12 mouse cellular contexts compared by ENCODE assay signal in genomic region chr8:125542893-125543613, GRCm38 (mm10). TPM values are rescaled to one million over a fixed set of nuclear protein-coding genes. Genes with fewer than 3 reads are reported as not detected.
DNase-seq lines count a peak whose midpoint lies in the region; ATAC-seq and TF ChIP-seq lines count a peak whose summit lies in the region.
"Had no signal": no experiment of that assay in that cellular context is flagged by ENCODE, and none has a peak within 500 bp of the region (broad histone marks: within the 10 kb centered on the region; RNA-seq: fewer than 3 reads in every experiment).

No protein-coding gene starts in this region.

- peak overlapping the region; percentile 71 for H3K27ac ChIP-seq in heart, embryonic 13.5 days (replicated peaks)
- H3K27ac ChIP-seq in heart, adult 2 months, result no peak overlapping the region
- no peak overlapping the region for H3K27ac ChIP-seq in liver, embryonic 13.5 days
- no peak overlapping the region for H3K27ac ChIP-seq in liver, embryonic 11.5 days (ENCODE audit: low read depth, low read length)
- no peak overlapping the region for H3K27ac ChIP-seq in limb, embryonic 13.5 days

- peak overlapping the region; percentile 19 for H3K4me2 ChIP-seq in heart, embryonic 13.5 days
- H3K4me2 ChIP-seq in liver, embryonic 13.5 days, result no peak overlapping the region
- H3K4me2 ChIP-seq in liver, embryonic 11.5 days, result no peak overlapping the region
- no peak overlapping the region for H3K4me2 ChIP-seq in limb, embryonic 13.5 days (replicated peaks)

- no peaks in the 10 kb centered on the region for H3K27me3 ChIP-seq in heart, embryonic 13.5 days (replicated peaks)
- no peaks in the 10 kb centered on the region for H3K27me3 ChIP-seq in heart, adult 2 months (ENCODE audit: control insufficient read depth, insufficient read depth, low read length)
- no peaks in the 10 kb centered on the region for H3K27me3 ChIP-seq in liver, embryonic 13.5 days
- no peaks in the 10 kb centered on the region for H3K27me3 ChIP-seq in liver, embryonic 11.5 days (replicated peaks; ENCODE audit: control insufficient read depth, insufficient read depth, low read length)
- H3K27me3 ChIP-seq in limb, embryonic 13.5 days, result 0 out of 2 replicates have a peak, but pooled peaks cover 3% of the 10 kb centered on the region

- H3K36me3 ChIP-seq in heart, embryonic 13.5 days, result no peaks in the 10 kb centered on the region
- H3K36me3 ChIP-seq in heart, adult 2 months (ENCODE audit: control insufficient read depth, insufficient read depth, low read length), result no peaks in the 10 kb centered on the region
- H3K36me3 ChIP-seq in liver, embryonic 13.5 days, result no peaks in the 10 kb centered on the region
- no peaks in the 10 kb centered on the region for H3K36me3 ChIP-seq in liver, embryonic 11.5 days (ENCODE audit: control insufficient read depth, insufficient read depth, low read length)
- H3K36me3 ChIP-seq in limb, embryonic 13.5 days, result no peaks in the 10 kb centered on the region

- TF ChIP-seq CTCF in heart, adult 2 months (IDR thresholded peaks at IDR 0.05), result no peak

- H3K9ac ChIP-seq in heart, embryonic 13.5 days, result peak overlapping the region; percentile 58
- no peak overlapping the region for H3K9ac ChIP-seq in heart, adult 2 months (ENCODE audit: low read depth, low read length)
- H3K9ac ChIP-seq in liver, embryonic 13.5 days, result no peak overlapping the region
- H3K9ac ChIP-seq in liver, embryonic 11.5 days (ENCODE audit: low read depth, low read length), result no peak overlapping the region
- H3K9ac ChIP-seq in limb, embryonic 13.5 days, result no peak overlapping the region

- no peaks in the 10 kb centered on the region for H3K9me3 ChIP-seq in heart, embryonic 13.5 days
- no peaks in the 10 kb centered on the region for H3K9me3 ChIP-seq in liver, embryonic 13.5 days (replicated peaks)
- H3K9me3 ChIP-seq in liver, embryonic 11.5 days (ENCODE audit: control insufficient read depth, low read length), result no peaks in the 10 kb centered on the region
- H3K9me3 ChIP-seq in limb, embryonic 13.5 days, result no peaks in the 10 kb centered on the region

- TF ChIP-seq POLR2A in heart, adult 2 months (IDR thresholded peaks at IDR 0.05; ENCODE audit: insufficient read depth, low read depth, low read length), result no peak

- intact Hi-C loops in heart, adult 2 months (cut with DNase I), result no loop called here

- peaks cover 97% of the 10 kb centered on the region for H3K4me1 ChIP-seq in heart, embryonic 13.5 days
- H3K4me1 ChIP-seq in heart, adult 2 months (ENCODE audit: control insufficient read depth, insufficient read depth, low read length), result peaks cover 35% of the 10 kb centered on the region
- peaks cover 26% of the 10 kb centered on the region for H3K4me1 ChIP-seq in liver, embryonic 13.5 days (replicated peaks)
- H3K4me1 ChIP-seq in liver, embryonic 11.5 days (replicated peaks; ENCODE audit: control insufficient read depth, insufficient read depth, low read length), result peaks cover 7% of the 10 kb centered on the region
- peaks cover 39% of the 10 kb centered on the region for H3K4me1 ChIP-seq in limb, embryonic 13.5 days

- no peak for TF ChIP-seq EP300 in heart, adult 2 months (IDR thresholded peaks at IDR 0.05; ENCODE audit: insufficient read depth, low read depth, low read length)

- peaks cover 18% of the 10 kb centered on the region for H3K79me2 ChIP-seq in heart, adult 2 months (replicated peaks; ENCODE audit: control insufficient read depth, insufficient read depth, low read length)

- ATAC-seq in heart, embryonic 13.5 days (ENCODE audit: extremely low read depth, insufficient number of reproducible peaks, low FRiP score, low TSS enrichment), result no peak
- ATAC-seq in liver, embryonic 13.5 days (ENCODE audit: low read depth), result 0 out of 2 replicates have a peak, but pooled peaks have one; percentile 24
- no peak; the same call in 1 of the 2 replicates for ATAC-seq in liver, embryonic 11.5 days (replicated peaks; ENCODE audit: low FRiP score)
- ATAC-seq in limb, embryonic 13.5 days (ENCODE audit: low FRiP score, low read depth), result 0 out of 2 replicates have a peak, but pooled peaks have one; percentile 13
- ATAC-seq: activated CD4-positive, CD25-positive, alpha-beta regulatory T cell, adult 4 months had no signal

- DNase-seq in heart, adult 2 months, result no peak
- DNase-seq in liver, embryonic 13.5 days, result no peak
- DNase-seq in liver, embryonic 11.5 days (ENCODE audit: low spot score), result no peak
- no peak for DNase-seq in testis, postnatal 14 days (ENCODE audit: low spot score)
- no peak for DNase-seq in left cerebral cortex, adult 18-20 months (ENCODE audit: low spot score in 2 of 2)
- DNase-seq: cerebellum, adult 9-10 months; gastrocnemius, postnatal 14 days; kidney, postnatal 36 days; right cerebral cortex, postnatal 25 days had no signal

- WGBS in heart, embryonic 13.5 days, result 54% methylated on average over 11 of the region's 11 CpGs
- WGBS in heart, adult 2 months, result 65% methylated on average over 11 of the region's 11 CpGs
- WGBS in liver, embryonic 13.5 days (ENCODE audit: insufficient replicate concordance), result 46% methylated on average over 11 of the region's 11 CpGs
- 70% methylated on average over 11 of the region's 11 CpGs for WGBS in liver, embryonic 11.5 days
- 71% methylated on average over 11 of the region's 11 CpGs for WGBS in limb, embryonic 13.5 days

- H3K4me3 ChIP-seq in heart, embryonic 13.5 days, result no peak overlapping the region
- H3K4me3 ChIP-seq in heart, adult 2 months, result no peak overlapping the region
- H3K4me3 ChIP-seq in liver, embryonic 13.5 days (replicated peaks), result no peak overlapping the region
- H3K4me3 ChIP-seq in liver, embryonic 11.5 days (ENCODE audit: low read depth, low read length), result no peak overlapping the region
- no peak overlapping the region for H3K4me3 ChIP-seq in limb, embryonic 13.5 days

RNA-seq across cellular contexts. Expression of gene Sipa1l2, which starts 26.6 kb away (rescaled TPM):
- polyA plus RNA-seq in heart, embryonic 13.5 days (2015; fragmentation: Nextera tagmentation; extraction: Ambion mirVana), result 19.7 and 20.2 TPM in 2 replicates
- total RNA-seq in heart, adult 2 months (2021), result 10 to 100 TPM; 42.9 to 45.4 TPM
- 27.0 and 40.5 TPM in 2 replicates for polyA plus RNA-seq in heart, adult 2 months (2012; rRNA removed)
- polyA plus RNA-seq in liver, embryonic 13.5 days (2015; fragmentation: Nextera tagmentation; extraction: Ambion mirVana), result 0.70 and 0.86 TPM in 2 replicates
- polyA plus RNA-seq in liver, embryonic 11.5 days (2014; fragmentation: Nextera tagmentation; extraction: Ambion mirVana), result 4.7 and 4.8 TPM in 2 replicates
- polyA plus RNA-seq in limb, embryonic 13.5 days (2015; fragmentation: Nextera tagmentation; extraction: Ambion mirVana), result 12.9 and 17.2 TPM in 2 replicates
- total RNA-seq in left cerebral cortex, adult 18-20 months (2021), result 10 to 100 TPM; 42.4 to 43.1 TPM

Comparison
In these comparisons a context has a peak if more than half of its experiments do, and no peak if none do; other contexts are left out.
1. ATAC-seq: peak in liver, embryonic 13.5 days (single experiment) and limb, embryonic 13.5 days (single experiment); none in heart, embryonic 13.5 days (single experiment) and liver, embryonic 11.5 days (single experiment).